Mouse (Mus musculus) spleen, postnatal 4 days (tissue): Measurements from ENCODE around the gene Sh3pxd2a.

ENCODE experiments used
- DNase-seq, 2 experiments: peaks; one replicate each; pipeline ENCODE4 v3.0.0; 2022; ENCODE audit warnings: low spot score in 2 of 2

The Sh3pxd2a gene

GRCm38 (mm10) chr19:47374916-47375573 lies 89.2 kb downstream of the Sh3pxd2a start:
- DNase-seq = no peak

- peak; percentile 73 to 90 for DNase-seq
Measured at GRCm38 (mm10) chr19:47374440-47374839, 89.8 kb downstream of the Sh3pxd2a start.

GRCm38 (mm10) chr19:47372044-47372443 lies 92.2 kb downstream of the Sh3pxd2a start:
- no peak for DNase-seq

GRCm38 (mm10) chr19:47371521-47371920 lies 92.7 kb downstream of the Sh3pxd2a start:
- DNase-seq = no peak

GRCm38 (mm10) chr19:47369008-47369407 lies 95.2 kb downstream of the Sh3pxd2a start:
- DNase-seq = no peak

GRCm38 (mm10) chr19:47367271-47367879 lies 96.8 kb downstream of the Sh3pxd2a start:
- no peak for DNase-seq

GRCm38 (mm10) chr19:47366576-47366975 lies 97.6 kb downstream of the Sh3pxd2a start:
- no peak for DNase-seq

GRCm38 (mm10) chr19:47363086-47363668 lies 101.0 kb downstream of the Sh3pxd2a start:
- no peak for DNase-seq

- no peak for DNase-seq
Measured at GRCm38 (mm10) chr19:47360921-47361320, 103.3 kb downstream of the Sh3pxd2a start.

- no peak for DNase-seq
Measured at GRCm38 (mm10) chr19:47360017-47360416, 104.2 kb downstream of the Sh3pxd2a start.

- DNase-seq = no peak
Measured at GRCm38 (mm10) chr19:47359166-47359931, 104.9 kb downstream of the Sh3pxd2a start.

- no peak for DNase-seq
Measured at GRCm38 (mm10) chr19:47357297-47357696, 106.9 kb downstream of the Sh3pxd2a start.

- DNase-seq = peak; percentile 81 to 92
Measured at GRCm38 (mm10) chr19:47356188-47356857, 107.9 kb downstream of the Sh3pxd2a start.

- no peak for DNase-seq
Measured at GRCm38 (mm10) chr19:47354456-47354855, 109.7 kb downstream of the Sh3pxd2a start.

GRCm38 (mm10) chr19:47349043-47349442 lies 115.2 kb downstream of the Sh3pxd2a start:
- DNase-seq = no peak

GRCm38 (mm10) chr19:47348395-47349016 lies 115.7 kb downstream of the Sh3pxd2a start:
- no peak for DNase-seq

GRCm38 (mm10) chr19:47347021-47347643 lies 117.1 kb downstream of the Sh3pxd2a start:
- DNase-seq = no peak

GRCm38 (mm10) chr19:47346606-47347005 lies 117.6 kb downstream of the Sh3pxd2a start:
- DNase-seq = no peak

GRCm38 (mm10) chr19:47345851-47346568 lies 118.2 kb downstream of the Sh3pxd2a start:
- no peak for DNase-seq

- DNase-seq = no peak
Measured at GRCm38 (mm10) chr19:47343422-47343821, 120.8 kb downstream of the Sh3pxd2a start.
